Mouse (Mus musculus): Measurements from ENCODE around the gene Dyrk1a. TPM values are rescaled to one million over a fixed set of nuclear protein-coding genes. Genes with fewer than 3 reads are reported as not detected.

The Dyrk1a gene
- 100 to 1,000 TPM; 138 TPM for total RNA-seq (2023)

GRCm38 (mm10) chr16:94569229-94570176 is at the start of gene Dyrk1a:
TSS of gene Dyrk1a (plus strand) at chr16:94570010.

GRCm38 (mm10) chr16:94526344-94527151 is 43.3 kb upstream of the Dyrk1a start, which contains the start of gene Vps26c:
TSS of gene Vps26c (minus strand) at chr16:94526830.

Other genes starting within 250 kb of the Dyrk1a start
- gene Ripply3, start 241.6 kb upstream of the Dyrk1a start, total RNA-seq (2023): not detected
- 10 to 100 TPM; 71.6 to 76.1 TPM for gene Ttc3, start 199.4 kb upstream of the Dyrk1a start, total RNA-seq (2023)
- gene Pigp, start 198.2 kb upstream of the Dyrk1a start, total RNA-seq (2023): 10 to 100 TPM; 30.6 to 31.5 TPM
- gene Vps26c, start 43.2 kb upstream of the Dyrk1a start, total RNA-seq (2023): 10 to 100 TPM; 30.9 to 32.9 TPM